Mouse (Mus musculus) limb, embryonic 15.5 days (tissue): ENCODE data around the gene Znrf2. TPM values are rescaled to one million over a fixed set of nuclear protein-coding genes. Genes with fewer than 3 reads are reported as not detected.
"Not testable (repeated sequence)": the region's sequence is repeated elsewhere in the genome, so short reads cannot be mapped to it uniquely, and the experiment has no call there.

Experiments
- ATAC-seq: fragments of 200-750 bp; cut with Nextera tagmentation; 2 replicates; pipeline ENCODE4 v1.8.0; 2017; ENCODE audit warnings: low read depth, moderate TSS enrichment; ENCODE audit not compliant: insufficient number of reproducible peaks, low FRiP score, low TSS enrichment
- H3K27ac ChIP-seq: fragments of 300-500 bp; sonication (generic); 2 replicates; pipeline ENCODE4 v1.5.1; 2015; ENCODE audit warnings: moderate library complexity, mild to moderate bottlenecking, inconsistent platforms
- H3K27me3 ChIP-seq: fragments of 300-500 bp; sonication (generic); 2 replicates; pipeline ENCODE4 v1.6.1; 2015; ENCODE audit warnings: inconsistent platforms
- H3K36me3 ChIP-seq: fragments of 300-500 bp; sonication (generic); 2 replicates; pipeline ENCODE4 v1.6.1; 2015; ENCODE audit warnings: inconsistent platforms
- H3K4me1 ChIP-seq: fragments of 300-500 bp; sonication (generic); 2 replicates; pipeline ENCODE4 v1.6.1; 2015; ENCODE audit warnings: inconsistent platforms
- H3K4me2 ChIP-seq: fragments of 300-500 bp; sonication (generic); 2 replicates; pipeline ENCODE4 v1.6.1; 2015; ENCODE audit warnings: mild to moderate bottlenecking, inconsistent platforms
- H3K4me3 ChIP-seq: fragments of 300-500 bp; sonication (generic); 2 replicates; pipeline ENCODE4 v1.5.1; 2015; ENCODE audit warnings: mild to moderate bottlenecking, inconsistent platforms
- H3K9ac ChIP-seq: fragments of 300-500 bp; sonication (generic); 2 replicates; pipeline ENCODE4 v1.6.1; 2015; ENCODE audit warnings: inconsistent platforms
- H3K9me3 ChIP-seq: fragments of 300-500 bp; sonication (generic); 2 replicates; pipeline ENCODE4 v1.6.1; 2016; ENCODE audit warnings: inconsistent platforms
- WGBS: fragments of 180-500 bp; shearing (Covaris S2); methylation state at CpG from one replicate; pipeline ENCODE4 v1.1.7; 2015; 5-methylcytosine and 5-hydroxymethylcytosine counted together
- polyA plus RNA-seq: library from polyadenylated mRNA; unstranded; fragments of >200 nt; fragmentation: Nextera tagmentation; extraction: Ambion mirVana; gene quantifications from 2 replicates; pipeline ENCODE4 v1.2.1, GENCODE M21; 2015

Znrf2 gene
- polyA plus RNA-seq, 1 experiment from 2014 or later = 4.8 TPM

DNA sequence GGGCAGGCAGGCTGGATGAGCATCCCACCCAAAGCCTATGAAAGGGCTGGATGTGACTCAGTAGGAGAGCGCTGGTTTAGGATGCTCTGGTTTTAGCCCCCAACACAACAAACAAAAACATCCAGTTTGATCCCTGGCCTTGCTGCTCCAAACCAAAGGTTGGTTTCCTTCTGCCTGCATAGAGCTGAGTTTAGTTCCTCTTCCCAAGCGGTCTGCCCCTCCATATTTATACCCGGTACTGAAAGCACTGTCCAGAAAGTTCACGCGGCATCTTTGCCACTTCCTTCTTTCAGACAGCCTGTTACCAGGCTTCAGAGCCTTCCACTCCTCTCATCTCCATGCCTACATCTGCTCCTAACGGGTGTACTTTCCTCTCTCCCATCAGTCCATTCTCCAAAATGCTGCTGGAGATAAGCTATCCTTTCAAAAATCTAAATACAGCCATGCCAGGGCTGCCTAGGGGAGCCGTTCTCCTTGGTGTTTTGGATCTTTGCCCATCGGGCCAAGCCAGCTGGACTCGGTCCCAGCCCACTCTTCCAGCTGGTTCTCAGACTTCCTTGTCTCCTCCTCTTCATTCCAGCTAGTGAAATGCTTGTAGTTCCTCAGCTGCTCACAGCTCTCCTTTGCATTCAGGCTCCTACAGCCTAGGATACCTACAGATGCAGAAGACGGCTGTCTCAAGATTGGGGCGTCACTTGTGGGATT lies 5.0 kb upstream of the Znrf2 start:
- Histone ChIP-seq H3K27me3 (no peaks in the 10 kb centered on the region), H3K4me1 (peaks cover 21% of the 10 kb centered on the region), H3K9ac (no peak overlapping the region), H3K4me3 (no peak overlapping the region), H3K9me3 (no peaks in the 10 kb centered on the region), H3K36me3 (no peaks in the 10 kb centered on the region), H3K27ac (peak overlapping the region; percentile 5; the same call in 1 of the 2 replicates), H3K4me2 (no peak overlapping the region)
- ATAC-seq = no peak
- 61% methylated on average over 11 of the region's 11 CpGs for WGBS

DNA sequence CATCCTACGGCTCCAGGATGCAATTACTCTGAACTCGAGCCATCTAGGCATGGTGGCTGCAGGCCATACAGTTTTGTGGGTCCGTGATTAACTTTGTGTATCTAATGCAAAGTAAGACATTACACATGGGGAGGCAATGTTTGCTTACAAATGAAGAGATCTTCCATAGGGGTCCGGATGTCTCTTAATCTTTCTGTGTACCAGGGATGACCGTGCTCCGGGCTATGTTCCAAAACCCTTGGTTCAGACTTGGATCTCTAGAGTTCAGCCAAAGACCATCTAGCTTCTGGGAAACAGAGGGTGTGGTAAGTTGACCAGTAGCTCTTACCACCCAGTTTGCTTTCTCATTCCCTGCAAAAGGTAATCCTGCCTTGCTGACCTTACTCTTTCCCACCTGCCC lies 4.4 kb upstream of the Znrf2 start:
- Histone ChIP-seq H3K9ac (no peak overlapping the region), H3K27me3 (no peaks in the 10 kb centered on the region), H3K27ac (no peak overlapping the region; the same call in 1 of the 2 replicates), H3K4me1 (peaks cover 21% of the 10 kb centered on the region), H3K4me3 (no peak overlapping the region), H3K4me2 (no peak overlapping the region), H3K9me3 (no peaks in the 10 kb centered on the region), H3K36me3 (no peaks in the 10 kb centered on the region)
- WGBS = 70% methylated on average over 6 of the region's 6 CpGs
- ATAC-seq = no peak

DNA sequence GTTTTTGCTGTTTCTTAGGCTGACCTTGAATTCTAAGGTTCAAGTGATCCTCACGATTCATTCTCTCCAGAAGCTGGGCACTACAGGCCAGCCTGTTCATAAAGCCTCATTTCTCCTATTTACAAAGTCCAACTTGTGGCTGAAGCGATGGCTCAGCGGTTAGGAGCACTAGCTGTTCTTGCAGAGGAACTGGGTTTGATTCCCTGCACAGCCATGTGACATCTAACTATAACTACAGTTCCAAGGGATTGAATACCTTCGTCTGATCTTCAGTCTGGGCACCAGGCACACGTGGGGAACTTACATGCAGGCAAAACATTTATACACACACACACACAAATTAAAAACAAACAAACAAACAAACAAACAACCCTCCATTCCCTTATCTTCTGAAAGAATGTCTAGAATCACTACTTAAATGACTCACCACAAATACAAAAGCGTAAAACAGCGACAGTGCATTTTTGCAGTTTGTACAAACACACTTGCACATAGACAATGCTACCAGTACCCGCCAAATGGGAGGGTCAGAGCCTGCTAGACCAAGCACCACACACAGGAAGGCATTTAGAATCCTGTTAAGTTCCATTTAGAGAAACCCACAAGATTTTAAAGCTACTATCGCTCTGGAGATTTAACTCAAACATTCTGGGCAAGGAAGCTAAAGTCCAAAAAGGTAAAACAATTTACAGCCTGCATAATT lies 1.1 kb upstream of the Znrf2 start:
- no peak overlapping the region for H3K4me2 ChIP-seq
- no peaks in the 10 kb centered on the region for H3K36me3 ChIP-seq
- H3K27me3 ChIP-seq = no peaks in the 10 kb centered on the region
- WGBS = 79% methylated on average over 9 of the region's 9 CpGs
- peaks cover 35% of the 10 kb centered on the region for H3K4me1 ChIP-seq
- H3K4me3 ChIP-seq = no peak overlapping the region
- no peak overlapping the region for H3K27ac ChIP-seq
- H3K9ac ChIP-seq = no peak overlapping the region
- no peak for ATAC-seq
- H3K9me3 ChIP-seq = no peaks in the 10 kb centered on the region

DNA sequence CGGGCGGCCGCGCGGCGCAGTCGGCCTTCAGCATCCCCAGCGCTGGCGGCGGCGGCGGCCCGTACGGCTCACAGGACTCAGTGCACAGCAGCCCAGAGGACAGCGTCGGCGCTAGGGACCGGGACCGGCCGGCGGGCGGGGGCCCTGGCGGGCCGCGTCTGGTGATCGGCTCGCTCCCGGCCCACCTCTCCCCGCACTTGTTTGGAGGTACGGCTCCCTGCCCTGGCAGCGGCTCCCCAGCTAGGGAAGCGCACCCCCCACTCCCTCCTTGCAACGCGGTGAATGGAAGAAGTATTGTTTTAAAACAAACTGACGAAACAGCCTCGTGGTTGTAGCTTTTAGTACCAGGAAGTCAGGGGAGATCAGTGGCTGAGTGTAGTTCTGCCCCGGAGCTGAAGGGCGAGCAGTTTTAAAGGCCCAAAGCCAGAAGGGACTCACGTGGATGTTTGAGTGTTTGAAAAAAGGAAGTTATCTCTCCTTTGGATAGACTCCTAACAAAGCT lies 601 bp downstream of the Znrf2 start:
- Histone ChIP-seq H3K36me3 (no peaks in the 10 kb centered on the region), H3K9ac (peak overlapping the region; percentile 87), H3K27me3 (no peaks in the 10 kb centered on the region), H3K4me3 (peak overlapping the region; percentile 85), H3K4me1 (peaks cover 29% of the 10 kb centered on the region), H3K4me2 (peak overlapping the region; percentile 52), H3K9me3 (no peaks in the 10 kb centered on the region), H3K27ac (peak overlapping the region; percentile 96)
- 0% methylated on average over 32 of the region's 39 CpGs for WGBS
- ATAC-seq = no peak

DNA sequence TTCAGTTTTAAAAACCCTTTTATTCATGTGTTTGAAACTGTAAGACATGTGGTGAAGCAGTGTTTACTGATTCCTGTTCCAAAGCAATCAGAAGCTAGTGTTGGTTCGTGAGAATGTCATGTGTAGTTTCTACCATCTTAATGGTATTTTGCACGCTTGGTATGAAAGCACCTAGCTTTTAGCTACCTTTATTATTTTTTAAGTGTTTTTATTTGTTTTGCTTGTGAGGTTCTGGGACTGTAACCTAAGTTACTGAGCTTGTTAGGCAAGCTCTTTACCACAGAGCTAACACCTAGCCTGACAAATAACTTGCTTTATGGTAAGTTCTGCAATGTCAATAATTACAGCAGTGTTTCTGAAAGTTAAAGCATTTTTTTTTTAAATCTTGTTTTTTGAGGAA lies 1.7 kb downstream of the Znrf2 start:
- no peak for ATAC-seq
- H3K36me3 ChIP-seq = no peaks in the 10 kb centered on the region
- peak overlapping the region; percentile 85 for H3K4me3 ChIP-seq
- WGBS = 46% methylated on average over 2 of the region's 2 CpGs
- H3K9ac ChIP-seq = no peak overlapping the region
- H3K9me3 ChIP-seq = no peaks in the 10 kb centered on the region
- no peaks in the 10 kb centered on the region for H3K27me3 ChIP-seq
- H3K4me1 ChIP-seq = peaks cover 23% of the 10 kb centered on the region
- peak overlapping the region; percentile 52 for H3K4me2 ChIP-seq
- no peak overlapping the region for H3K27ac ChIP-seq

DNA sequence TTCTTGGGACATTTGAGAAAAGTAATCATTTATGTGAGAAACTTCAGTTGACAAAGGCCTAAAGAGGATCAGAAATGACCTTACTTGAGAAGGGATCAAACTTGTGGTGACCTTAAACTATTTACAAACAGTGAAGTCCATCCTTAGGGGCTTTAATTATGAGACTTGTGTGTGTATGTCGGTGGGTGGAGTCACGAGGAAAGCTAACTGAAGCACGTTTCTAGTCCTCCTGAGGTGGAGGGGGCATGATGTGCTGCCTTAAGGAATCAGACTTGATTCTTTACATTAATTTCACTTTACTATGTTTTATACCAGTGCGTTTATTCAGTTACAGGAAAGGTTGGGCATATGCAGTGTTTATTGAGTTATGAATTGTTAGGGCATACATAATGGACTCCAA lies 2.6 kb downstream of the Znrf2 start:
- Histone ChIP-seq H3K9ac (no peak overlapping the region), H3K27me3 (no peaks in the 10 kb centered on the region), H3K4me3 (no peak overlapping the region), H3K36me3 (no peaks in the 10 kb centered on the region), H3K4me2 (no peak overlapping the region), H3K4me1 (peaks cover 23% of the 10 kb centered on the region), H3K9me3 (no peaks in the 10 kb centered on the region), H3K27ac (no peak overlapping the region)
- ATAC-seq = no peak
- 33% methylated on average over 4 of the region's 4 CpGs for WGBS

DNA sequence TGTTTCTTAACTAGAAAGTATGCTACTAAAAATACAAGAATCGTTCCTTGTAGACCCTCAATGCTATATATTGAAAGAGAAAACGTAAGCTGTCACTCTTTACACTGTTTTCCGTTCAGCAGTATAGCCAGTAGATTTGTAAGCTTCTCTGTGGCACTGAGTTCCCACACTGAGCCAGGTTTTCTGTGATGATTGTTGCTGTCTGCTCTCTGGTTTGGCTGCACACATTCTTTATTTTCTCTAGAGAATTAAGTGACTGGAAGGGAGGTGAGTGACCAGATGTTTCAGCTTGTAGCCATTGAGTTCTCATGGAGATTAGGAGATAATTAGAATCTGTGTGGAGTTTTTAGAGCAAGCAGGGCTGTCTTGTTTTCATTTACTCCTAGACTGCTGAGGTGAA lies 3.0 kb downstream of the Znrf2 start:
- WGBS = 41% methylated on average over 3 of the region's 3 CpGs
- H3K27ac ChIP-seq = no peak overlapping the region
- peaks cover 23% of the 10 kb centered on the region for H3K4me1 ChIP-seq
- no peaks in the 10 kb centered on the region for H3K27me3 ChIP-seq
- no peaks in the 10 kb centered on the region for H3K36me3 ChIP-seq
- H3K9me3 ChIP-seq = no peaks in the 10 kb centered on the region
- no peak for ATAC-seq
- H3K4me2 ChIP-seq = no peak overlapping the region
- H3K4me3 ChIP-seq = no peak overlapping the region
- no peak overlapping the region for H3K9ac ChIP-seq

DNA sequence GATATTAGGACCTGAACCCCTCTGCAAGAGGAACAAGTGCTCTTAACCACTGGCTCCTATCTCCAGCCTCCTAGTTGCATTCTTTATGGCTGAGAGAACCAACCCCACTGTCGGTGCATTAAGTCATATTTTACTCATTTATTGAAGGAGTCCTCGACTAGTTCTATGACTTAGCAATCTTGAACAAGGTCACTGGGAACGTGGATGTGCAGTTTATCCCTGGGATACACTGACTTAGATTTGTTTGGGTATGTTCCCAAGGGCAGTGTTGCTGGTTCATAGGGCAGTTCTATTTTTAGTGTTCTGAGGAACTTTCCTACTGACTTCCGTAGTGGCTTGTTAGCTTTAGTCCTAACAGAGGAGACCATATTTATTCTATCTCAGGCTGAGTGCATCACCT lies 5.6 kb downstream of the Znrf2 start:
- ATAC-seq = no peak
- Histone ChIP-seq H3K9me3 (no peaks in the 10 kb centered on the region), H3K4me1 (peaks cover 18% of the 10 kb centered on the region), H3K36me3 (no peaks in the 10 kb centered on the region), H3K4me2 (no peak overlapping the region), H3K4me3 (no peak overlapping the region), H3K27me3 (no peaks in the 10 kb centered on the region), H3K27ac (no peak overlapping the region), H3K9ac (no peak overlapping the region)
- WGBS = 75% methylated on average over 4 of the region's 4 CpGs

DNA sequence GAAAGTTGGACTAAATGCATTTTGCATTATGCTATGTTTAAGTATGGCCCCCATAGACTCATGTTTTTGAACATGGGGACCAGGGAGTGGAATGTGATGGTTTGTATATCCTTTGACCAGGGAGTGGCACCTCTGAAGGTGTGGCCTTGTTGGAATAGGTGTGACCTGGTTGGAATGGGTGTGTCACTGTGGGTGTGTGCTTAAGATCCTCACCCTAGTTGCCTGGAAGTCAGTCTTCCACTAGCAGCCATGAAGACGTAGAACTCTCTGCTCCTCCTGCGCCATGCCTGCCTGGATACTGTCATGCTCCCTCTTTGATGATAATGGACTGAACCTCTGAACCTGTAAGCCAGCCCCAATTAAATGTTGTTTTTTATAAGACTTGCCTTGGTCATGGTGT lies 7.8 kb downstream of the Znrf2 start:
- not testable (repeated sequence) for H3K4me2 ChIP-seq, ATAC-seq, H3K9ac ChIP-seq, H3K36me3 ChIP-seq, H3K9me3 ChIP-seq, H3K4me1 ChIP-seq, H3K4me3 ChIP-seq, H3K27ac ChIP-seq, H3K27me3 ChIP-seq
- 85% methylated on average over 2 of the region's 2 CpGs for WGBS

DNA sequence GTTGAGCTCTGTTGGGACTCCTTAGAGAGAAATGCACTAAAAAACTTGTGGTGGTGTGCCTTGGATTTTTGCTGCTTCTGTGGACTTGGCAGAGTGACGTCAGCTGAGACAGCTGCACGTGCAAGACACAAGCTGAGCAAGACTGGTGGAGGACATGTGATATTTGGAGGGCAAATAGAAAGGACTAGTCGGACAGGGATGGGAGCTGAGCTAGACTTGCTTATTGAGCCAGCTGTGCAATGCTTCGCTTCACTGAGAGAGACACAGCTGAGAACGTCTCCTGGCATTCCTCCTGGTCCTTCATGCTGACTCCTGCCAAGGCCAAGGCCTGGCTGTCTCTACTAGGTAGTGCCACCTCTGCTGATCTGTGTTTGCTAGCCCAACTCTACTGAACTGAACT lies 10.8 kb downstream of the Znrf2 start:
- WGBS = 78% methylated on average over 5 of the region's 5 CpGs
- no peak overlapping the region for H3K4me3 ChIP-seq
- no peaks in the 10 kb centered on the region for H3K27me3 ChIP-seq
- H3K4me1 ChIP-seq = peaks cover 8% of the 10 kb centered on the region
- H3K4me2 ChIP-seq = no peak overlapping the region
- no peak overlapping the region for H3K9ac ChIP-seq
- no peak for ATAC-seq
- H3K27ac ChIP-seq = no peak overlapping the region
- no peaks in the 10 kb centered on the region for H3K9me3 ChIP-seq
- H3K36me3 ChIP-seq = no peaks in the 10 kb centered on the region

DNA sequence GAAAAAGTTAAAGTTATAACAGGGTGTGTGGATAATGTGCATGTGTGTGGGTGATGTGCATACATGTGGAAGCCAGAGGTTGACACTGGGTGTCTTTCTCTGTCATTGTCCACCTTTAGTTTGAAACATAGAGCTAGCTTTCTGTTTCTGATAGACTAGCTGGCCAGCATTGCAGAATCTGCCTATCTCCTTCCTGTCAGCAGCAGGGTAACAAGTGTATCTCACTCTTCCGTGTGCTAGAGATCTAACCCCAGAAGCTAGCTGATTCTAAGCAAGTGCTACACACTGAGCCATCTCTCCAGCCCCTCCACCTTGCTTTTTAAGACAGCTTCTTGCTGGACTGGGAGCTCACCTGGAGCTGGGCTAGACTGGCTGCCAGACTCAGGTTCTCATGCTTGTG lies 11.6 kb downstream of the Znrf2 start:
- WGBS = 77% methylated on average over 1 of the region's 1 CpGs
- Histone ChIP-seq H3K27me3 (no peaks in the 10 kb centered on the region), H3K9me3 (no peaks in the 10 kb centered on the region), H3K36me3 (no peaks in the 10 kb centered on the region), H3K4me3 (no peak overlapping the region), H3K4me2 (no peak overlapping the region), H3K27ac (no peak overlapping the region), H3K9ac (no peak overlapping the region), H3K4me1 (peaks cover 8% of the 10 kb centered on the region)
- ATAC-seq = no peak

DNA sequence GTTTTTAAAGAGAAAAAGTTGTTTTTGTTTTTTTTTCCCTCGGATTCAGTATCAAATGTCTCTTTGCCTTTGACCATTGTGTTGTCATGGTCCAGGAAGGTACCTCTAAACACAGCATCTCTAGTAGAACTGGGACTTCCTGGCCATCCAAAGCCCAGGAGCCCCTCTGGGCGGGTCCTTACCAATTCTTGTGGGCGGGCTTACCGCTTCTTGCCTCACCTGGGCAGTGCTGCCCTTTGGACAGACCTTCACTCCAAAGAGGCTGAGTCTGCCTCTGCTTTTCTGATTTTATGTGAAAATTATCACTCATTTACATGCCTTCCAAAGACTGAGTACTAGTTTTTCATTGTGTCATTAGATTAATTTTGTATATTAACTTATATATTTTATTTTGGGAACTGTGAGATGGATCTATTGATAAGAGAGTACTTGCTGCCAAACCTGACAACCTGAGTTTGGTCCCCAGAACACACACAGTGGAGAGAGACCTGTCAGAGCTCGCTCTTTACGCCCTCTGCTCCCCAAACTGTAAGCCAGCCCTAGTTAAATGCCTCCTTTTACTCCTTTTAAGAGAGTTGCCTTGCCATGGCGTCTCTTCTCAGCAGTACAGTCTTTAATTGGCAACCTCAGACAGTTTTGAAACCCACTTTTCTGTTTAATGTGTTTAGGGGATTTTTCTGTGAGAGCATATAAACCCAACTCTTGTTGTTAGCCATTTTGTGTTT lies 13.5 kb downstream of the Znrf2 start:
- no peaks in the 10 kb centered on the region for H3K27me3 ChIP-seq
- no peak for ATAC-seq
- H3K27ac ChIP-seq = no peak overlapping the region
- WGBS = 69% methylated on average over 7 of the region's 7 CpGs
- no peak overlapping the region for H3K4me3 ChIP-seq
- H3K4me1 ChIP-seq = peaks cover 8% of the 10 kb centered on the region
- H3K36me3 ChIP-seq = no peaks in the 10 kb centered on the region
- H3K9ac ChIP-seq = no peak overlapping the region
- H3K4me2 ChIP-seq = no peak overlapping the region
- no peaks in the 10 kb centered on the region for H3K9me3 ChIP-seq
